Mouse (Mus musculus): Measurements from ENCODE around the gene Ptges3.
"Not testable (repeated sequence)": the region's sequence is repeated elsewhere in the genome, so short reads cannot be mapped to it uniquely, and the experiment has no call there.

The Ptges3 gene

GRCm38 (mm10) chr10:128058601-128059151 lies at the start of gene Ptges3:
TSS of gene Ptges3 (plus strand) at chr10:128058954.
- DNase-seq (ENCODE audit: low spot score) = peak; percentile 100

- no peak for DNase-seq (ENCODE audit: low spot score)
Measured at GRCm38 (mm10) chr10:128009735-128010134, 49.0 kb upstream of the Ptges3 start.

GRCm38 (mm10) chr10:128015068-128015934 lies 43.5 kb upstream of the Ptges3 start, which contains the start of gene Prim1:
TSS of gene Prim1 (plus strand) at chr10:128015168.
- peak; percentile 93 for DNase-seq (ENCODE audit: low spot score)

- no peak for DNase-seq (ENCODE audit: low spot score)
Measured at GRCm38 (mm10) chr10:128022196-128022595, 36.6 kb upstream of the Ptges3 start.

- no peak for DNase-seq (ENCODE audit: low spot score)
Measured at GRCm38 (mm10) chr10:128023496-128023895, 35.3 kb upstream of the Ptges3 start.

- no peak for DNase-seq (ENCODE audit: low spot score)
Measured at GRCm38 (mm10) chr10:128029931-128030330, 28.8 kb upstream of the Ptges3 start.

- DNase-seq (ENCODE audit: low spot score) = no peak
Measured at GRCm38 (mm10) chr10:128030860-128031259, 27.9 kb upstream of the Ptges3 start.

- peak; percentile 71 for DNase-seq (ENCODE audit: low spot score)
Measured at GRCm38 (mm10) chr10:128036746-128037425, 21.9 kb upstream of the Ptges3 start.

- no peak for DNase-seq (ENCODE audit: low spot score)
Measured at GRCm38 (mm10) chr10:128037921-128038320, 20.8 kb upstream of the Ptges3 start.

GRCm38 (mm10) chr10:128039167-128039566 lies 19.6 kb upstream of the Ptges3 start:
- DNase-seq (ENCODE audit: low spot score) = no peak

GRCm38 (mm10) chr10:128039858-128040257 lies 18.9 kb upstream of the Ptges3 start:
- DNase-seq (ENCODE audit: low spot score) = peak; percentile 72

- DNase-seq (ENCODE audit: low spot score) = no peak
Measured at GRCm38 (mm10) chr10:128040293-128040692, 18.5 kb upstream of the Ptges3 start.

- no peak for DNase-seq (ENCODE audit: low spot score)
Measured at GRCm38 (mm10) chr10:128041636-128042035, 17.1 kb upstream of the Ptges3 start.

- no peak for DNase-seq (ENCODE audit: low spot score)
Measured at GRCm38 (mm10) chr10:128042466-128042865, 16.3 kb upstream of the Ptges3 start.

- no peak for DNase-seq (ENCODE audit: low spot score)
Measured at GRCm38 (mm10) chr10:128043041-128043835, 15.5 kb upstream of the Ptges3 start.

- no peak for DNase-seq (ENCODE audit: low spot score)
Measured at GRCm38 (mm10) chr10:128048157-128048556, 10.6 kb upstream of the Ptges3 start.

GRCm38 (mm10) chr10:128049741-128050140 lies 9.0 kb upstream of the Ptges3 start:
- no peak for DNase-seq (ENCODE audit: low spot score)

- no peak for DNase-seq (ENCODE audit: low spot score)
Measured at GRCm38 (mm10) chr10:128050355-128050754, 8.4 kb upstream of the Ptges3 start.

GRCm38 (mm10) chr10:128051589-128051988 lies 7.2 kb upstream of the Ptges3 start:
- no peak for DNase-seq (ENCODE audit: low spot score)

GRCm38 (mm10) chr10:128052136-128052535 lies 6.6 kb upstream of the Ptges3 start:
- not testable (repeated sequence) for DNase-seq (ENCODE audit: low spot score)

- DNase-seq (ENCODE audit: low spot score) = no peak
Measured at GRCm38 (mm10) chr10:128053001-128053400, 5.8 kb upstream of the Ptges3 start.

GRCm38 (mm10) chr10:128058184-128058583 lies 570 bp upstream of the Ptges3 start:
- no peak for DNase-seq (ENCODE audit: low spot score)
